Mouse (Mus musculus): Measurements from ENCODE around the gene Iqck. TPM values are rescaled to one million over a fixed set of nuclear protein-coding genes. Genes with fewer than 3 reads are reported as not detected.

Gene Iqck
- polyA plus RNA-seq, 1 experiment: 0.48 TPM

DNA sequence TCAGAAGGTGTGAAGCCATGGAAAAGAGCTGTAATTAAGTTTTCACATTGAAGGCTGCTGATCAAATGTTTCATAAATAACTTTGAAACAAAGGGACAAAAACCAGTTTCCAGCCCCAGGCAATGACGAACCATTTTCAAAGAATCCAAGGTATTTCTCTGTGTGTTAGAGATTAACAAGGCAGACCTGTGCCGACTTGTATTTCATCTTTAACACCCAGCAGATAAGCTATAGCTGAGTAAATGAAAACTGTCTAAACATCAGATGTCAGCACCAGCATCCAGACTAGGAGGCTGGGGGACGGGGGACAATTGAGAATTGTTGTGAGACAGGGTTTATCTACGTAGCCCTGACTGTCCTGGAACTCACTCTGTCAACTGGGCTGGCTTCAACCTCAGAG, 28.4 kb downstream of the Iqck start:
- no peaks in the 10 kb centered on the region for H3K36me3 ChIP-seq (ENCODE audit: control insufficient read depth, insufficient read depth, low read length)
- H3K27me3 ChIP-seq (ENCODE audit: control insufficient read depth, insufficient read depth, low read length): no peaks in the 10 kb centered on the region
- 81% methylated on average over 4 of the region's 4 CpGs for WGBS
- no peak overlapping the region for H3K4me3 ChIP-seq (ENCODE audit: low read depth, low read length)
- H3K4me1 ChIP-seq (ENCODE audit: control insufficient read depth, insufficient read depth, insufficient read length, low read length): peaks cover 1% of the 10 kb centered on the region; the same call in 1 of the 2 replicates
- no peak for TF ChIP-seq POLR2A (IDR thresholded peaks at IDR 0.05; ENCODE audit: low read depth, low read length)
- TF ChIP-seq CTCF (IDR thresholded peaks at IDR 0.05; ENCODE audit: extremely low read depth, insufficient read length, insufficient replicate concordance, low read depth, low read length): no peak
- no peak overlapping the region for H3K27ac ChIP-seq (ENCODE audit: insufficient read depth, low read depth, low read length)

DNA sequence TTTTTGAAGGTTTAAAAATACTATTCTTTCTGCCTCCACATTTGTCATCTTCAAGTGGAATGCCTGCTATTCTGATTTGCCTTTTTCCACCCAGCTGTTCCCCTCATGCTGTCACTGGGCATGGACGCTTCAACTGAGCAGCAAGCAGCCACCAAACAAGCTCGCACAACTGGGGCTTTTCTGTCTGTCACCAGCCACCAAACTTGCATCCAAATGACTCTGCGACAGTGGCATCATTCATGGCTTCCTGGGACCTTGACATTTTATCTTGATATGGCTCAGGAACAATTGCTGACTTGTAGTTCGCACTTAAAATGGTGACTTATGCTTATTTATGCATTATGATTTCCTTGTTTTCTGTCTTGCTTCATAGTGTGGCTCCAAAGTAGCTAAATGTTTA, 29.4 kb downstream of the Iqck start:
- H3K4me1 ChIP-seq (ENCODE audit: control insufficient read depth, insufficient read depth, insufficient read length, low read length): peaks cover 3% of the 10 kb centered on the region; the same call in 1 of the 2 replicates
- no peak for TF ChIP-seq CTCF (IDR thresholded peaks at IDR 0.05; ENCODE audit: extremely low read depth, insufficient read length, insufficient replicate concordance, low read depth, low read length)
- TF ChIP-seq POLR2A (IDR thresholded peaks at IDR 0.05; ENCODE audit: low read depth, low read length): no peak
- H3K27me3 ChIP-seq (ENCODE audit: control insufficient read depth, insufficient read depth, low read length): no peaks in the 10 kb centered on the region
- no peak overlapping the region for H3K4me3 ChIP-seq (ENCODE audit: low read depth, low read length)
- H3K36me3 ChIP-seq (ENCODE audit: control insufficient read depth, insufficient read depth, low read length): no peaks in the 10 kb centered on the region
- H3K27ac ChIP-seq (ENCODE audit: insufficient read depth, low read depth, low read length): no peak overlapping the region
- 89% methylated on average over 4 of the region's 4 CpGs for WGBS

DNA sequence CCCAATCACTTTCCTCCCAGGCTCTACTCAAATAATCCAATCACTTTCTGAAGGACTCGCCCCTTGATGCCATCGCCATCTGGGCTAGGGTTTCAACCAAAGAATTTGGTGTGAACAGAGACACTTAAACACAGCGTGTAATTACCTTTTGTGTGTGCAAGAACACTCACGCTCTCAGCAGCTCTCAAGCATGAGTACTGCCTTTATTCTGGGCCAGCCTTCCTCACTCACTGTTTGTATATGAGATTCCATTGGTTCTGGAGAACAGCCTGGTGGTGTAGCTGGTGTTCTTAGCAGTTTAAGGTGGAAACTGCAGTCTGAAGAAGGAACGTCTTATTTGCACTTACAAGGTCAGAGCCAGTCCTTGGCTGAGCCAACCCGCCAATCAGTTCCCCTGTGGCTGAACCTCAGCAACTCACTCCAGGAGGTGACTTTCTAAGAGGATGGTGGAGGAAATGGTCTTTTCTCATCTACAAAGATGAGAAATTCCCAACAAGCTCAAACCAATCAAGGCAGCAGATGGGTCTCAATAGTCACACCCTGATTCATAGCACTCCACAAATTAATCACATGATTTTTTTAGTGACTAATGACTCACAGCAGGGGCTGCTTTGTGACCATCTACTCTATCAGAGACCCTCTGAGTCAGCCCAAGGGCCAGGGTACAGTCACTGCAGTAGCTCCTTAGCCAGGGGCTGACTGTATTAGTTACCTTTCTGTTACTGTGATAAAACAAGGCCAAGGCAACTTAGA, 31.9 kb downstream of the Iqck start:
- Histone ChIP-seq H3K36me3 (ENCODE audit: control insufficient read depth, insufficient read depth, low read length) (no peaks in the 10 kb centered on the region), H3K4me1 (ENCODE audit: control insufficient read depth, insufficient read depth, insufficient read length, low read length) (peaks cover 3% of the 10 kb centered on the region; the same call in 1 of the 2 replicates), H3K4me3 (ENCODE audit: low read depth, low read length) (no peak overlapping the region), H3K27me3 (ENCODE audit: control insufficient read depth, insufficient read depth, low read length) (no peaks in the 10 kb centered on the region), H3K27ac (ENCODE audit: insufficient read depth, low read depth, low read length) (no peak overlapping the region)
- TF ChIP-seq CTCF (IDR thresholded peaks at IDR 0.05; ENCODE audit: extremely low read depth, insufficient read length, insufficient replicate concordance, low read depth, low read length) (no peak), POLR2A (IDR thresholded peaks at IDR 0.05; ENCODE audit: low read depth, low read length) (no peak)
- WGBS: 79% methylated on average over 6 of the region's 6 CpGs

DNA sequence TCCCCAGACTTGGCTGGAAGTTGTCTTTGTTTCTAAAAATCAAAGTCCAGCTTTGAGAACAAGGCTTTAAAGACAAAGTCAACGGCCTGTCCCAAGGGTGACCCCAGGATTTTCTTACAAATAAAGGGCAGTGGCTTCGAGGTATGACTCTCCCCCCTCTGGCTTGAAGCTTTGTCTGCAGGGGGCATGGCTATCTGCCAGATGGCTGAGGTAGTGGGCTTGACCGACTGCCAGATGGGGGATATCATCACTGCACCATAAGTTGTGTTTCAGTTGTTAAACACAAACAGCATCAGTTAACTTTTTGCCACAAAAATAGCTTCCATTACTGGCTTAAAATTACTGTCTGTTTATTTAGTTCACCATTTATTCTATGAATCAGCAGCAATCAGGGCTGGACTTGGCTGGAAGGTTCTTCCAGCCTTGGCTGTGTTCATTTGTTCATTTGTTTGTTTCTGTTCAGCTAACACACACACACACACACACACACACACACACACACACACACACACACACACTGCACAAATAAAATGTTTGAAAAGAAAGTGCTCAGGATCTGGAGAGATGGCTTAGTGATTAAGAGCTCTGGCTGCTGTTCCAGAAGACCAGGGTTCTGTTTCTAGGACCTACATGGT, 33.6 kb downstream of the Iqck start:
- H3K27me3 ChIP-seq (ENCODE audit: control insufficient read depth, insufficient read depth, low read length): no peaks in the 10 kb centered on the region
- 13% methylated on average over 3 of the region's 3 CpGs for WGBS
- H3K36me3 ChIP-seq (ENCODE audit: control insufficient read depth, insufficient read depth, low read length): no peaks in the 10 kb centered on the region
- H3K27ac ChIP-seq (ENCODE audit: insufficient read depth, low read depth, low read length): no peak overlapping the region
- no peak overlapping the region for H3K4me3 ChIP-seq (ENCODE audit: low read depth, low read length)
- peaks cover 3% of the 10 kb centered on the region; the same call in 1 of the 2 replicates for H3K4me1 ChIP-seq (ENCODE audit: control insufficient read depth, insufficient read depth, insufficient read length, low read length)
- TF ChIP-seq POLR2A (IDR thresholded peaks at IDR 0.05; ENCODE audit: low read depth, low read length) (no peak), CTCF (IDR thresholded peaks at IDR 0.05; ENCODE audit: extremely low read depth, insufficient read length, insufficient replicate concordance, low read depth, low read length) (no peak)

DNA sequence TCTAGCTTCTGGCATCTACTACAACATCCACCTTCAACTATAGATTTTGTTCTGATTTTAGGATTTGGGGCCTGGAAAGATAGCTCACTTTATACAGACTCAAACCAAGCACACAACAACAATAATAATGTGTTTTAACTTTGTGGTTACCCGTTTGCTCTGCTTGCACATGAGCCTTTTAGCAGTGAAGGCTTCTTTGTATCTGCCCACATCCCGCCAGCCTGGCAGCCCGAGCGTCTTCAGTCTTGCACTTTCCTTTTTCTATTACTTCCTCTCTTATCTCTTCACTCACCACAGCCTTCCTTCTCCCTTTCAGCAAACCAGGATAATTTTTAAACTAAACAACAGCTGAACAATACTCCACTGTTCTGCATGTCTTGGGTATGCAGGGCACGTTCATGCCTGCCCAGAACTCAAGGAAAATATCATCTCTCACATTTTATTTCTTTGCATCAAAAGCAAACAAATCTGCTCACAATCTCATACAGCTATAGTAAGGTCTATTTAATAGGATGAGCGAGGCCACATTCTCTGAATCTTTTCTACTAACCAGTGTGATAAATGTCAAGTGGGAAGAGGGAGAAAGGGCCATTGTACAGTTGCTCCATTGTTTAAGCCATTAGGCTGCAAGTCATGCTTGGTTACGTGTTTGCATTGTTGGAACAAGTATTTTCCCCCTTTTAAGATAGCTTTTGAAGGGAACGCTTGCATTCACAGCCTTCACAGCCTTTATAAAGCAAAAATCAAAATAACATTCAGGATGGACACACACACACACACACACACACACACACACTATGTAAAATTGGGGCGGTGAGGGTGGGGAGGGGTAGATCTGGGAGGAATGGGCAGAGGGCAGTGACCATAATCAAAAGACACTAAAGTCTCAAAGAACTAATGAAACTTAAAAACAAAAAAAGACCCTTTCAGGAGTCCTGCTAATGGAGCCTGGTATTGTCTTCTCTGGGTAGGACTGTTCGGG, 40.2 kb downstream of the Iqck start:
- TF ChIP-seq CTCF (IDR thresholded peaks at IDR 0.05; ENCODE audit: extremely low read depth, insufficient read length, insufficient replicate concordance, low read depth, low read length): no peak
- no peak for TF ChIP-seq POLR2A (IDR thresholded peaks at IDR 0.05; ENCODE audit: low read depth, low read length)
- H3K4me3 ChIP-seq (ENCODE audit: low read depth, low read length): no peak overlapping the region
- WGBS: 41% methylated on average over 10 of the region's 10 CpGs
- no peak overlapping the region for H3K27ac ChIP-seq (ENCODE audit: insufficient read depth, low read depth, low read length)
- H3K27me3 ChIP-seq (ENCODE audit: control insufficient read depth, insufficient read depth, low read length): no peaks in the 10 kb centered on the region
- no peaks in the 10 kb centered on the region for H3K36me3 ChIP-seq (ENCODE audit: control insufficient read depth, insufficient read depth, low read length)
- no peaks in the 10 kb centered on the region for H3K4me1 ChIP-seq (ENCODE audit: control insufficient read depth, insufficient read depth, insufficient read length, low read length)

DNA sequence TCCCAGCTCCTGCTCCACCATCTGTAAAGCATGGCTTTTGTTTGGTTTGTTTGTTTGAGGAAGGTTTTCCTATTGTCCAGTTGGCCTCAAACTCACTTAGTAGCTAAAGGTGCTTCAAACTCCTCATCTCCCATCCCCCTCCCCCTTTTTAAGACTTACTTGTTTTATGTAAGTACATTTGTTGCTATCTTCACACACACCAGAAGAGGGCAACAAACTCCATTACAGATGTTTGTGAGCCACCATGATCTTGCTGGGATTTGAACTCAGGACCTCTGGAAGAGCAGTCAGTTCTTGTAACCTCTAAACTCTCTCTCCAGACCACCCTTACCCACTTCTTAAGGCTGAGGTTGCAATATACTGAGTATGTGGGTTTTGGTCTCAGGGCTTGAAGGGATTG, 42.5 kb downstream of the Iqck start:
- Histone ChIP-seq H3K36me3 (ENCODE audit: control insufficient read depth, insufficient read depth, low read length) (no peaks in the 10 kb centered on the region), H3K4me3 (ENCODE audit: low read depth, low read length) (no peak overlapping the region), H3K4me1 (ENCODE audit: control insufficient read depth, insufficient read depth, insufficient read length, low read length) (no peaks in the 10 kb centered on the region; the same call in 1 of the 2 replicates), H3K27me3 (ENCODE audit: control insufficient read depth, insufficient read depth, low read length) (no peaks in the 10 kb centered on the region), H3K27ac (ENCODE audit: insufficient read depth, low read depth, low read length) (no peak overlapping the region)
- TF ChIP-seq POLR2A (IDR thresholded peaks at IDR 0.05; ENCODE audit: low read depth, low read length) (no peak), CTCF (IDR thresholded peaks at IDR 0.05; ENCODE audit: extremely low read depth, insufficient read length, insufficient replicate concordance, low read depth, low read length) (no peak)

Measured in small intestine, adult 2 months (tissue).